Mouse (Mus musculus) frontal cortex, postnatal 14 days (tissue): ENCODE data around the gene Slc38a3.

Experiments
- DNase-seq, 2 experiments: peaks; one replicate each; pipeline ENCODE4 v3.0.0; 2022; ENCODE audit warnings: low spot score in 2 of 2

The Slc38a3 gene

GRCm38 (mm10) chr9:107618778-107619545 is 50.4 kb downstream of the Slc38a3 start:
- no peak for DNase-seq

- no peak for DNase-seq
Measured at GRCm38 (mm10) chr9:107618098-107618497, 51.2 kb downstream of the Slc38a3 start.

GRCm38 (mm10) chr9:107617461-107617860 is 51.9 kb downstream of the Slc38a3 start:
- no peak for DNase-seq

GRCm38 (mm10) chr9:107615035-107615434 is 54.3 kb downstream of the Slc38a3 start:
- no peak for DNase-seq

- DNase-seq = no peak
Measured at GRCm38 (mm10) chr9:107612945-107613569, 56.3 kb downstream of the Slc38a3 start.

- peak; percentile 94 to 98 for DNase-seq
Measured at GRCm38 (mm10) chr9:107612191-107612944, 57.0 kb downstream of the Slc38a3 start.

- DNase-seq = no peak
Measured at GRCm38 (mm10) chr9:107611456-107612190, 57.7 kb downstream of the Slc38a3 start.

- no peak for DNase-seq
Measured at GRCm38 (mm10) chr9:107609433-107609830, 59.9 kb downstream of the Slc38a3 start.

GRCm38 (mm10) chr9:107608741-107609432 is 60.4 kb downstream of the Slc38a3 start, which contains the start of gene Sema3b:
TSS of gene Sema3b (minus strand) at chr9:107609229.
- DNase-seq = no peak

- DNase-seq = no peak
Measured at GRCm38 (mm10) chr9:107607653-107608245, 61.6 kb downstream of the Slc38a3 start.

GRCm38 (mm10) chr9:107607036-107607435 is 62.3 kb downstream of the Slc38a3 start:
- DNase-seq = no peak

- DNase-seq = no peak
Measured at GRCm38 (mm10) chr9:107606591-107606990, 62.7 kb downstream of the Slc38a3 start.

- DNase-seq = no peak
Measured at GRCm38 (mm10) chr9:107605041-107605661, 64.2 kb downstream of the Slc38a3 start.

GRCm38 (mm10) chr9:107603251-107603650 is 66.1 kb downstream of the Slc38a3 start:
- no peak for DNase-seq

- DNase-seq = peak; percentile 81 to 93
Measured at GRCm38 (mm10) chr9:107602068-107602648, 67.2 kb downstream of the Slc38a3 start.

- DNase-seq = no peak
Measured at GRCm38 (mm10) chr9:107601275-107601674, 68.1 kb downstream of the Slc38a3 start.

- DNase-seq = no peak
Measured at GRCm38 (mm10) chr9:107600745-107601144, 68.6 kb downstream of the Slc38a3 start.
